Mouse (Mus musculus) limb, embryonic 10.5 days (tissue): ENCODE results near the gene Lamp2. TPM values are rescaled to one million over a fixed set of nuclear protein-coding genes. Genes with fewer than 3 reads are reported as not detected.
"Not testable (repeated sequence)": the region's sequence is repeated elsewhere in the genome, so short reads cannot be mapped to it uniquely, and the experiment has no call there.

Source experiments
- DNase-seq: peaks from one replicate; pipeline ENCODE4 v3.0.0-alpha.2; 2017; ENCODE audit warnings: low spot score
- H3K27ac ChIP-seq: fragments of 300-500 bp; sonication (generic); 2 replicates; pipeline ENCODE4 v1.5.1; 2016; ENCODE audit warnings: mild to moderate bottlenecking
- H3K27me3 ChIP-seq: fragments of 300-500 bp; sonication (generic); 2 replicates; pipeline ENCODE4 v1.6.1; 2016; ENCODE audit warnings: low read depth, mild to moderate bottlenecking; ENCODE audit not compliant: poor library complexity, severe bottlenecking
- H3K36me3 ChIP-seq: fragments of 300-500 bp; sonication (generic); 2 replicates; pipeline ENCODE4 v1.6.1; 2016; ENCODE audit warnings: mild to moderate bottlenecking, moderate library complexity
- H3K4me1 ChIP-seq: fragments of 300-500 bp; sonication (generic); 2 replicates; pipeline ENCODE4 v1.6.1; 2016
- H3K4me3 ChIP-seq: fragments of 300-500 bp; sonication (generic); 2 replicates; pipeline ENCODE4 v1.5.1; 2016; ENCODE audit warnings: mild to moderate bottlenecking, moderate library complexity
- H3K9me3 ChIP-seq: fragments of 300-500 bp; sonication (generic); replicated peaks from 2 replicates; pipeline ENCODE4 v1.6.1; 2016; ENCODE audit warnings: mild to moderate bottlenecking
- WGBS: fragments of 180-500 bp; shearing (Covaris S2); methylation state at CpG from one replicate; pipeline ENCODE4 v1.1.7; 2016; 5-methylcytosine and 5-hydroxymethylcytosine counted together
- polyA plus RNA-seq: library from polyadenylated mRNA; unstranded; fragments of >200 nt; fragmentation: Nextera tagmentation; extraction: Ambion mirVana; gene quantifications from 2 replicates; pipeline ENCODE4 v1.2.1, GENCODE M21; 2016

Lamp2 gene
- polyA plus RNA-seq = 54.3 and 61.1 TPM in 2 replicates

DNA sequence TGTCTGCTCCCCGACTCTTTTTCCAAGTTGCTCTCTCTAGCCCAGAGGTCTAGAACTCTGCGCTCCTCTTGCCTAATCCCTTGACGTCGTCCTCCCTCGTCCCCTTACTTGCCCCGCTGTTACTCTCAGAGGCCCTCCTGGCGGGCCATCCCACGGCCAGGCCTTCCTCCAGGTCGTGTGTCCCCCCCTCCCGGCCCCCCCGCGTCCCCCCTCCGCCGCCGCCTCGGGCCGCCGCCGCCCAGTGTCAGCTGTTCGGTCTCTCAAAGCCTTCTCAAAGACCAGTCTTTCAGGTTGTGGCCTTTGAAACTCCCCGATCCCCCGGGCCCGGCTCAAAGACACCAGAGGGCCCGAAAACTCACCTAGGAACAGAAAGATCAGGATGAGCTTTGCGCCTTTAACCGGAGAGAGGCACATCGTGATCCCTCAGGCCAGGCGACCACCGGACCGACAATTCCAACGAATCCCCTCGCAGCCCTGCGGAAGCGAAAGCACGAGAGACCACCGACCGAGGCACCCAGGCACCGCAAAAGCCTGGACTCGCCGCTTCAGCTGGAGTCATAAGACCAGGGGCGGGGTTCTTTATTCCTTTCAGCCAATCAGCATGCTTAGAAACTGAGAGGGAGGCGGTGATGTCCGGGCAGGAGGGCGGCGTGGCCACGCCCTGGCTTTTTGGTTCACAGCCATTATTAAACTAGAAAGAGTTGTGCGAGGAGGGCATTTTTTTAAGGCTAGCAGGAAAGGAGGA lies at the start of gene Lamp2:
Lamp2 (minus strand) TSS at position 565 of the 745 bp plus-strand sequence.
- DNase-seq = peak; percentile 73
- Histone ChIP-seq H3K9me3 (no peaks in the 10 kb centered on the region), H3K27ac (peak within 1 kb of the TSS; percentile 85), H3K4me3 (peak within 1 kb of the TSS; percentile 64), H3K36me3 (peaks cover 11% of the 10 kb centered on the region), H3K27me3 (no peaks in the 10 kb centered on the region), H3K4me1 (no peaks in the 10 kb centered on the region)
- WGBS = 13% methylated on average over 45 of the region's 47 CpGs

GRCm38 (mm10) chrX:38504846-38505245 lies 48.6 kb upstream of the Lamp2 start:
- no peaks in the 10 kb centered on the region for H3K36me3 ChIP-seq
- no peak overlapping the region for H3K27ac ChIP-seq
- H3K4me3 ChIP-seq = no peak overlapping the region
- H3K4me1 ChIP-seq = no peaks in the 10 kb centered on the region
- H3K9me3 ChIP-seq = no peaks in the 10 kb centered on the region
- 91% methylated on average over 14 of the region's 14 CpGs for WGBS
- H3K27me3 ChIP-seq = no peaks in the 10 kb centered on the region
- no peak for DNase-seq

- WGBS = 79% methylated on average over 5 of the region's 5 CpGs
- H3K4me1 ChIP-seq, H3K9me3 ChIP-seq, H3K36me3 ChIP-seq, DNase-seq, H3K27me3 ChIP-seq, H3K27ac ChIP-seq, H3K4me3 ChIP-seq: not testable (repeated sequence)
Observed at GRCm38 (mm10) chrX:38502182-38502581, 45.9 kb upstream of the Lamp2 start.

DNA sequence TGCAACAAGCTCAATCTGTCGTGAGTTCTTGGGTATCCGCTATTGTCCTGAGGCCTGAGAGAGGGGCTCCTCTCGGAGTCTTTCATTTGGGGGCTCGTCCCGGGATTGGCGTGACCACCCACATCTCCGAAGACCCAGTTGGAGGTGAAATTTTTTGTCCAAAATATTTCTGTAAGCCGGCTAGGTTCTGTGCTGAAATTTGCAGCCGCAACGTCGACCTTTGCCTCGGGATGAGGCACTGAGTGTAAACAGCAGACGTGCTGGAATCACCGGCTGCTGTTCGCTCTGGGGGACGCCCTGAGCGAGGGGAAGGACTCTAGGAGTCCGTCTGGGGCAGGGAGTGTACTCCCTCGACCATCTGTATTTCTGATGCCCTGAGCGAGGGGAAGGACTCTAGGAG lies 29.2 kb upstream of the Lamp2 start:
- not testable (repeated sequence) for H3K4me3 ChIP-seq, H3K4me1 ChIP-seq, DNase-seq, H3K9me3 ChIP-seq, H3K27me3 ChIP-seq, H3K27ac ChIP-seq, H3K36me3 ChIP-seq
- WGBS = 14% methylated on average over 20 of the region's 20 CpGs

GRCm38 (mm10) chrX:38478583-38478982 lies 22.3 kb upstream of the Lamp2 start:
- no peaks in the 10 kb centered on the region for H3K4me1 ChIP-seq
- H3K9me3 ChIP-seq = no peaks in the 10 kb centered on the region
- H3K27me3 ChIP-seq = no peaks in the 10 kb centered on the region
- H3K4me3 ChIP-seq = no peak overlapping the region
- no peak overlapping the region for H3K27ac ChIP-seq
- 73% methylated on average over 1 of the region's 1 CpGs for WGBS
- no peak for DNase-seq
- H3K36me3 ChIP-seq = no peaks in the 10 kb centered on the region

- Histone ChIP-seq H3K36me3 (no peaks in the 10 kb centered on the region), H3K9me3 (no peaks in the 10 kb centered on the region), H3K27ac (peak overlapping the region; percentile 87), H3K4me3 (peak overlapping the region; percentile 53), H3K4me1 (no peaks in the 10 kb centered on the region), H3K27me3 (no peaks in the 10 kb centered on the region)
- DNase-seq = peak; percentile 65
- 7% methylated on average over 32 of the region's 32 CpGs for WGBS
Observed at GRCm38 (mm10) chrX:38473537-38474299, 17.5 kb upstream of the Lamp2 start.

DNA sequence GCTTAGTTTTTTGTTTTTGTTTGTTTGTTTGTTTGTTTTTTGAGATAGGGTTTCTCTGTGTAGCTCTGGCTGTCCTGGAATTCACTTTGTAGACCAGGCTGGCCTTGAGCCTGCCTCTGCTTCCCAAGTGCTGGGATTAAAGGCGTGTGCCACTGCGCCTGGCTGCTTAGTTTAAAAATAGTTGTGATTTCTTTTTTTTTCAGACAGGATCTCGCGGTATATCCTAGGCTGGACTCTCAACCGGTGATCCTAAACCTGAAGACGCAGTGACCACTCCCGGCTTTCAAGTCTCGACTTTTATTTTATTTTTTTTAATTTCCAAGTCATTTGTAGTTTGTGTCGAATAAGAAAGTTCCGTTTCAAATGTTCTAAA lies 16.9 kb upstream of the Lamp2 start:
- H3K27me3 ChIP-seq = no peaks in the 10 kb centered on the region
- no peaks in the 10 kb centered on the region for H3K9me3 ChIP-seq
- 11% methylated on average over 10 of the region's 10 CpGs for WGBS
- H3K4me1 ChIP-seq = no peaks in the 10 kb centered on the region
- H3K4me3 ChIP-seq = peak overlapping the region; percentile 53
- no peaks in the 10 kb centered on the region for H3K36me3 ChIP-seq
- DNase-seq = no peak
- peak overlapping the region; percentile 87; the same call in 1 of the 2 replicates for H3K27ac ChIP-seq

GRCm38 (mm10) chrX:38466236-38466635 lies 10.0 kb upstream of the Lamp2 start:
- Histone ChIP-seq H3K27ac (no peak overlapping the region), H3K27me3 (no peaks in the 10 kb centered on the region), H3K9me3 (no peaks in the 10 kb centered on the region), H3K4me1 (no peaks in the 10 kb centered on the region), H3K4me3 (no peak overlapping the region), H3K36me3 (no peaks in the 10 kb centered on the region)
- DNase-seq = no peak

- 89% methylated on average over 2 of the region's 2 CpGs for WGBS
- Histone ChIP-seq H3K27me3 (no peaks in the 10 kb centered on the region), H3K36me3 (no peaks in the 10 kb centered on the region), H3K4me3 (no peak overlapping the region), H3K9me3 (no peaks in the 10 kb centered on the region), H3K27ac (no peak overlapping the region), H3K4me1 (no peaks in the 10 kb centered on the region)
- DNase-seq = no peak
Observed at GRCm38 (mm10) chrX:38463160-38463559, 6.9 kb upstream of the Lamp2 start.

DNA sequence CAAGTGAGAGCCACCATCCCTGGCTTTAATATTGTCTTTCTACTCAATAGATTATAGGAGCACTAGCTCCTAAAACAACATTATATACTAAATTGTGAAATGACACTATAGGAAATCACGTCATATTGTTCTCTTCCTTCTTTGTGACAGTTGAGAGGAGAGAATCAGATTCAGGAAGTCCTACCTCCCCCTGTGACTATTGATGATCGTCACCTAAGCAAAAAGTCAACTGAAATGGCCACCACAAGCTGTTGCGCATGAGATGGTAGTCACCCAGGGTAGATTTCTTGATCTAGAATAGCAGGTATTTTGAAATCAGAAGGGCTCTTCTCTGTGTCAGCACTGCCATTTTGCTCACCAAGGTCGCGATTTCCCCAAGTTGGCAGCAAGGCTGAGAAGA lies 5.8 kb upstream of the Lamp2 start:
- Histone ChIP-seq H3K4me3 (no peak overlapping the region), H3K36me3 (no peaks in the 10 kb centered on the region), H3K27ac (no peak overlapping the region), H3K4me1 (no peaks in the 10 kb centered on the region), H3K27me3 (no peaks in the 10 kb centered on the region), H3K9me3 (no peaks in the 10 kb centered on the region)
- no peak for DNase-seq
- 92% methylated on average over 5 of the region's 5 CpGs for WGBS

DNA sequence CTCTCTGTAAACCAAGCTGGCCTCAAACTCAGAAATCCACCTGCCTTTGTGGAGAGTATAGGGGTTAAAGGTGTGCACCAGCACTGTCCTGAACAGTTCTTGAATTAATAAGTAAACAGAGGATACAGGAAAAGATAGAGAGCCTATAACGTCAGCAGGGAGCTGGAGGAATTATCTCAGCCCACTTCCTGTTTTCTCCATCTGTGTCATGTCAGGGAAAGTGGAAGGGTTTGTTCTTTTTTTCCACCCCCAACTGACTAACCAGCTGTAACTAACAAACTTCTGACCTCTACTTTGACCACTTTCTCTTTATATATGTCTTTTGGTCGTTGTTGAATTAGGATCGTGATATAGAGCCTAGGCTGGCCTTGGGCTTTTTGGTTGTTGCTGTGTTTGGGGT lies 4.6 kb upstream of the Lamp2 start:
- no peaks in the 10 kb centered on the region for H3K36me3 ChIP-seq
- WGBS = 73% methylated on average over 3 of the region's 3 CpGs
- H3K27ac ChIP-seq = no peak overlapping the region
- H3K27me3 ChIP-seq = no peaks in the 10 kb centered on the region
- DNase-seq = no peak
- no peak overlapping the region for H3K4me3 ChIP-seq
- no peaks in the 10 kb centered on the region for H3K4me1 ChIP-seq
- H3K9me3 ChIP-seq = no peaks in the 10 kb centered on the region

- no peak for DNase-seq
- H3K4me1 ChIP-seq = no peaks in the 10 kb centered on the region
- no peaks in the 10 kb centered on the region for H3K9me3 ChIP-seq
- H3K36me3 ChIP-seq = no peaks in the 10 kb centered on the region
- 84% methylated on average over 8 of the region's 8 CpGs for WGBS
- no peak overlapping the region for H3K4me3 ChIP-seq
- H3K27me3 ChIP-seq = no peaks in the 10 kb centered on the region
- no peak overlapping the region for H3K27ac ChIP-seq
Observed at GRCm38 (mm10) chrX:38459076-38459475, 2.8 kb upstream of the Lamp2 start.

DNA sequence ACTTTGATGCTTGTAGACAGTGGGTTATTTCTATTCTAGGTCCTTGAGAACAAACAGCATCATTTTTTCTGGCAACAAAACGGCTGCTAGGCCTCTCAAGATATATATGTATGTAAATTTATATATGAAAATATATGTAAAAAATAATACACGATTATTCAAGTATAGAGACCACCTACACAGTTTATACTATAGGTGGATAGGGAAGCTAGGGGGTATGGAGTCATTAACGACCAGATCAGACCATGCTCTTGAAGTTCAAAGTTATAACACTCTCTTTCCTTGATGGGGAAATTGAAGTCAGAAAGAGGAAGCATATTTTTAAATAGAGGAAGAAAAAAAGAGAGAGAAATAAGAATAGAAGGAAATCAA lies 367 bp upstream of the Lamp2 start:
- H3K27ac ChIP-seq = no peak overlapping the region

More for the DNA sequence above, 367 bp upstream of the Lamp2 start:
- H3K27me3 ChIP-seq = no peaks in the 10 kb centered on the region
- no peaks in the 10 kb centered on the region for H3K4me1 ChIP-seq
- no peak overlapping the region for H3K4me3 ChIP-seq
- DNase-seq = no peak
- WGBS = 36% methylated on average over 3 of the region's 3 CpGs
- peaks cover 5% of the 10 kb centered on the region for H3K36me3 ChIP-seq
- no peaks in the 10 kb centered on the region for H3K9me3 ChIP-seq
